Mouse (Mus musculus) spleen, adult 2 months (tissue): ENCODE data around the gene Slfn9.

Experiments
- CTCF ChIP-seq: fragments of 200-500 bp; IDR thresholded peaks from 2 replicates; pipeline ENCODE4 v1.5.1; 2011; ENCODE audit warnings: mild to moderate bottlenecking, inconsistent platforms; ENCODE audit not compliant: insufficient read depth, insufficient read length, insufficient replicate concordance; ENCODE audit errors: extremely low read depth
- POLR2A ChIP-seq: fragments of 200-500 bp; IDR thresholded peaks from 2 replicates; pipeline ENCODE4 v1.6.1; 2011; ENCODE audit warnings: low read depth, low read length, inconsistent platforms

GRCm38 (mm10) chr11:83041000-83041399 is 49.4 kb upstream of the Slfn9 start:
- TF ChIP-seq CTCF, result no peak
- TF ChIP-seq POLR2A, result no peak
